Mouse (Mus musculus): Measurements from ENCODE around the gene Polr3gl. TPM values are rescaled to one million over a fixed set of nuclear protein-coding genes. Genes with fewer than 3 reads are reported as not detected.
A peak's percentile ranks its signal among the peaks of the same experiment; 100 is the strongest.

The Polr3gl gene
- total RNA-seq, 1 experiment from 2014 or later, result 87.4 TPM

DNA sequence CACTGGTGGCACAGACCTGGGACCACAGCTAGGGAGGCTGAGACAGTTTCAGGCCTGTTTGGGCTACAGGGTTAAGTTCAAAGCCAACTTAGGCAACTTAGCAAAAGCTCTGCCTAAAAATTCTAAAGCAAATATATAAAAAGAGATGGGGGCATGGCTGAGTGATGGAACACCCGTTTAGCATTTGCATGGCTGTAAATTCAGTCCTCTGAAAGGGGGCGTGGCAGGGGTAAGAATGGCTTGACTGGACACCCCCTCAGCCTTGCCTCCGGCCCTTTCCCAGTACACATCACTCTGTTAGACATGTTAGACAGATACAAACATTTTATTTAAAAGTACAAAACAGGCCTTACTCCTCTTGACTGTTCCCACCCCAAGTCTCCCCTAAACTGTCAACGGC lies 16.4 kb downstream of the Polr3gl start:
- ATAC-seq (replicated peaks in 1 of 2; ENCODE audit: insufficient read depth in 1 of 2, low FRiP score in 2 of 2, low TSS enrichment in 1 of 2, low read depth in 1 of 2, poor library complexity in 2 of 2, severe bottlenecking in 2 of 2), result no peak

DNA sequence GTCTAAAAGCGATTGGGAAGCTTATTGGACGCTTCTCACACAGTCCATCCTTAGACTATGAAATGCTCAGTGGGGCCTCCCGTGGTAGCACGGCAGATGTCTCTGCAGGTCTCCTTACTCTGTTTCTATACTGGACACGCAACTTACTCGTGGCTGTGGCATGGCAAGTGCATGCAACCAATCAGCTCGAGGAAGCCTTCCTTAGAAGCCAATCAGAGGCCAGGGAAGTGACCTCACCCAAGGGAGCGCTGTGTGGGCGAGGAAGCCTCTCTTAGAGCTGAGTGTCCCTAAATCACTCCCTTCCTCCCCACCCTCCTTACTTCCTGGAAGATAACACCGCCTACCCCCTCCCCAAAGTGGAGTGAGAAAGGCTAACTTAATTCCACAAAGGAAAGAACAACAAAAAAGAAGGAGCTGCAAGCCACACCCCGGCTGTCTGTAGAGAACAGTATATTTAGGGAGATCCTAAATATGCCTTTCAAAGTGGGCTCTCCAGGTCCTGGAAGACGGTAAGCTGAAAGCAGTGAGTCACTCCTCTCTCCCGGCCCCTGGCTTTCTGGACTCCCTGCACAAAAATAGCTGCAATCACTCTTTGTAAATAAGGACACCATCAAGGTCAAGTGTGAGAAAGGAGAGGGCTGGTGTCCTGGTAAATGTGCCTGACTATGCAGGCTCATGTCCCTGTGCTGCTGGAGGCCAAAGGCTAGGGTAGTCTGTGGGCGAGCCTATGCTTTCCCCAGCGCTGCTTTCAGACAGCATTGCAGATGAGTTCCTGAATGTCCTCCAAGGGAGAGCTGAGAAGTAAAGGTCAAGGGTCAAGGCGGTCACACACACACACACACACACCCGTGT lies 17.1 kb downstream of the Polr3gl start, which contains the start of gene Gm16253:
Gene Gm16253 (plus strand): TSS at position 295 of the 852 bp plus-strand sequence.
- ATAC-seq (replicated peaks in 1 of 2; ENCODE audit: insufficient read depth in 1 of 2, low FRiP score in 2 of 2, low TSS enrichment in 1 of 2, low read depth in 1 of 2, poor library complexity in 2 of 2, severe bottlenecking in 2 of 2), result peak; percentile 90 to 91

DNA sequence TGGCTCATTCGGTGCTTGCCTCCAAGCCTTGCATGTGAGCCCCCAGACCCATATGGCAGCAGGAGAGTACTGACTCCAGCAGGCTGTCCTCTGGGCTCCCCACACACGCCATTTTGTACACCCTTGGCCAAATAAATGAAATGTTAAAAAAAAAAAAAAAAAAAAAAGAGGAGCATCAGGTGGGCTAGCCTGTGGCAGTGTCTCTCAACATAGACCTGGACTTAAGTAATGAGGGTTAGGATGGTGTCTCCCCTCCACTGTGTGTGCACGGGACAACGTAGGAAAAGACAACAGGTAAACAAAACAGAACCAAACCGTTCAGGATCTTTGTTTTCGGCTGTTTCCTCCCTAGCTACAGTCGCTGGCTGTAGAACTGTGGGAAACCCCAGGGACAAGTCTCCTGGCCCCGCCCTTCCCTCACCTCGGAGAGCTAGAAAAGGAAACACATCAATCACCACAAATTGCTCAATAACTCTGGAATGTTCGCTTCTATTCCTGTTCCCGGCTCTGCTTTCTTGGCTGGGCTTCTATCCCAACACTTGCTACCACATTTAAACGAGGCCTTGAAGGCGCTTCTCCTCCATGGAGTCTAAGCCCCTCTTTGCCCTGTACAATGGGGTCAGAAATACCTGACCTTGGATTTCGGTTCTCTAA lies 17.8 kb downstream of the Polr3gl start:
- no peak; a peak in 1 of 4 replicates for ATAC-seq (replicated peaks in 1 of 2; ENCODE audit: insufficient read depth in 1 of 2, low FRiP score in 2 of 2, low TSS enrichment in 1 of 2, low read depth in 1 of 2, poor library complexity in 2 of 2, severe bottlenecking in 2 of 2)

GRCm38 (mm10) chr3:96575272-96575984 lies 18.6 kb downstream of the Polr3gl start:
- ATAC-seq (replicated peaks in 1 of 2; ENCODE audit: insufficient read depth in 1 of 2, low FRiP score in 2 of 2, low TSS enrichment in 1 of 2, low read depth in 1 of 2, poor library complexity in 2 of 2, severe bottlenecking in 2 of 2), result no peak

- no peak for ATAC-seq (replicated peaks in 1 of 2; ENCODE audit: insufficient read depth in 1 of 2, low FRiP score in 2 of 2, low TSS enrichment in 1 of 2, low read depth in 1 of 2, poor library complexity in 2 of 2, severe bottlenecking in 2 of 2)
These were observed 20.1 kb downstream of the Polr3gl start for GRCm38 (mm10) chr3:96573611-96574511.

DNA sequence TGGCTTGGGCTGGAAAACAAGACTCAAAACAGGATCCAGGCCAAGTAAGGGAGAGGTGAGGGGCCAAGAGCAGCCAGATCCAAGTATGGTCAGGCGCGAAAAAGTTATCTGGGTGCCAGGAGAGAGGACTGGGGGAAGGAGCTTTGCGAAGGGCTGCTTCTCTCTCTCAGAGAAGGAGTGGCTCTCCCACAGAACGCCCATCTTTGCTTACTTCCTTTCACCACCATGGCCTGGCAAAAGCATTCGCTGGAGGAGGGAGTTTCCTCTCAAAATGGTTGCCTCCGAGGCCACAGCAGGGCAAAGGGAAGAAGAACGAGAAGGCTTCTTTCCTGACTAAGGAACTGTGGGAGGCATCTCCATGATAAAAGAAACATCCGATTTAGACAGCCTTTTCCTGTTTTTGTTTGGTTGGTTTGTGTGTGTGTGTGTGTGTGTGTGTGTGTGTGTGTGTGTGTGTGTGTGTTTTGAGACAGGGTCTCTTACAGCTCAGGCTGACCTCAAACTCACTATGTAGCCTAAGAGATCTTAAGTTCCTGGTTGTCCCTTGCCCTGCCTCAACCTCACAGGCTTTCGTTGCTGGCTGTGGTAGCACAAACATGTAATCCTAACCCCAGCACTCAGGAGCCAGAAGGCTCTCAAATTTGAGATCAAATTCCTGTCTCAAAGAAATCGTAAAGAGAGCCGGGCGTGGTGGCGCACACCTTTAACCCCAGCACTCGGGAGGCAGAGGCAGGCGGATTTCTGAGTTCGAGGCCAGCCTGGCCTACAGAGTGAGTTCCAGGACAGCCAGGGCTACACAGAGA lies 21.9 kb downstream of the Polr3gl start:
- ATAC-seq (replicated peaks in 1 of 2; ENCODE audit: insufficient read depth in 1 of 2, low FRiP score in 2 of 2, low TSS enrichment in 1 of 2, low read depth in 1 of 2, poor library complexity in 2 of 2, severe bottlenecking in 2 of 2), result peak; percentile 23 to 26; a peak in 2 of 4 replicates

- ATAC-seq (replicated peaks in 1 of 2; ENCODE audit: insufficient read depth in 1 of 2, low FRiP score in 2 of 2, low TSS enrichment in 1 of 2, low read depth in 1 of 2, poor library complexity in 2 of 2, severe bottlenecking in 2 of 2), result no peak
These were observed 22.6 kb downstream of the Polr3gl start for GRCm38 (mm10) chr3:96571336-96571735.

GRCm38 (mm10) chr3:96570643-96571042 lies 23.3 kb downstream of the Polr3gl start:
- ATAC-seq (replicated peaks in 1 of 2; ENCODE audit: insufficient read depth in 1 of 2, low FRiP score in 2 of 2, low TSS enrichment in 1 of 2, low read depth in 1 of 2, poor library complexity in 2 of 2, severe bottlenecking in 2 of 2), result no peak

DNA sequence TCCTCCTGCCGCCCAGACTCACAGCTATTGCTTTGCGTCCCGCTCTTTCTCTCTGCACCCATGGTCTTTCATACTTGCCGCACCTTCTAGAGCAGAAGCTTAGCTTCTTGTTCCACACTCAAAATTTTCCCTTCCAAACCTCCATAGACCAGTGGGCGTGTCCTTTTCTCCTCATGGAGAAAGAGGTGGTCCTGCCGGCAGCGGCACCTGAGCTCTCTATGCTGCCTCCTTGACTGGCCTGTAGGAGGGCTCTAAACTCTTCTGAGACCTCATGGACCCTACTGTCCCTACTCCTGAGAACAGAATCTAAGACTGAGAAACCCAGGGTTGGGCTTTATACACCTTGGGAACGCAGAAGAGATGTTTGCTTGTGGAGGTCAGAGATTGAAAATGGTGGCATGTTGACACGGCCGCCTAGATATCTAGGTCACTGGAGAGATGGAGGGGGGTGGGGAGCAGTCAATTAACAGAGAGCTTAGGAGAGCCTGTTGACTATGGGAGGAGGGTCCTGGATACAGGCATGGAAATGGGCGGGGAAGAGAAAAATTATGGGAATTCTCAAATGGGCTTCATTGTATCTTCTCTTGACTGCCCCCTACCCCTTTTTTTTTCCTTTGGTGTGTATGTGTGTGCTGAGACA lies 23.9 kb downstream of the Polr3gl start:
- ATAC-seq (replicated peaks in 1 of 2; ENCODE audit: insufficient read depth in 1 of 2, low FRiP score in 2 of 2, low TSS enrichment in 1 of 2, low read depth in 1 of 2, poor library complexity in 2 of 2, severe bottlenecking in 2 of 2), result no peak

GRCm38 (mm10) chr3:96569506-96569905 lies 24.5 kb downstream of the Polr3gl start:
- ATAC-seq (replicated peaks in 1 of 2; ENCODE audit: insufficient read depth in 1 of 2, low FRiP score in 2 of 2, low TSS enrichment in 1 of 2, low read depth in 1 of 2, poor library complexity in 2 of 2, severe bottlenecking in 2 of 2), result no peak

GRCm38 (mm10) chr3:96568605-96569004 lies 25.4 kb downstream of the Polr3gl start:
- ATAC-seq (replicated peaks in 1 of 2; ENCODE audit: insufficient read depth in 1 of 2, low FRiP score in 2 of 2, low TSS enrichment in 1 of 2, low read depth in 1 of 2, poor library complexity in 2 of 2, severe bottlenecking in 2 of 2), result no peak

GRCm38 (mm10) chr3:96566661-96567450 lies 27.1 kb downstream of the Polr3gl start:
- ATAC-seq (replicated peaks in 1 of 2; ENCODE audit: insufficient read depth in 1 of 2, low FRiP score in 2 of 2, low TSS enrichment in 1 of 2, low read depth in 1 of 2, poor library complexity in 2 of 2, severe bottlenecking in 2 of 2), result no peak

DNA sequence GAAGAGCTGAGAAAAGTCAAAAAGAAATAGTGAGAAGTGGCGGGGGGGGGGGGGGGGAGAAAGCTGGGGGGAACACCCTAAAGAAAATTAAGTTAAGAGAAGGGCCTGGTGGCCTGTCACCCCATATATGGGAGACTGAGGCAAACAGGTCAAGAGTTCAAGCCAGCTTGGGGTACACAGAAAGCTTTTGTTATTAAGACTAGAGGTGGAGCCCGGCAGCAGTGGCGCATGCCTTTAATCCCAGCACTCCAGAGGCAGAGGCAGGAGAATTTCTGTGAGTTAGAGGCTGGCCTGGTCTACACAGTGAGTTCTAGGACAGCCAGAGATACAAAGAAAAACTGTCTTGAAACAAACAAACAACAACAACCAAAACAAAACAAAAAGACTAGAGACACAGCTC lies 28.9 kb downstream of the Polr3gl start:
- ATAC-seq (replicated peaks in 1 of 2; ENCODE audit: insufficient read depth in 1 of 2, low FRiP score in 2 of 2, low TSS enrichment in 1 of 2, low read depth in 1 of 2, poor library complexity in 2 of 2, severe bottlenecking in 2 of 2), result no peak

DNA sequence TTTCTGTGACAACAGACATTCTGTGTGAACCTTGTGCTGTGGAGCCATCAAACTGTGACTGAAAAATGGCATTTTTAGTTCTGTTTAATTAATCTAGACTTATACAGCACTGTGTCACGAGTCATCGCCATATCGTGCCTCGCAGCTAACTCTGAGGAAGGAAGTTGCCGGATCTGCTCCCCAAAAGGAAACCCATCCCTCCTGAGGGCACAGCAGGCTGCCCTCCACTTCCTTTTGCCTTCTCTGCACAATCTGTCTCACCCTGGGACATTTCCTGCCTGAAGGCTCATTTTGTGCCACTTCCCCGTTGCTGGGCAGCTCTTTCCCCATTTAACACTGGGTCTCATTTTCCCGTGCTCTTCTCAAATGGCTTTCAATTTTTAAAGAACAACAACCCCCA lies 29.3 kb downstream of the Polr3gl start:
- ATAC-seq (replicated peaks in 1 of 2; ENCODE audit: insufficient read depth in 1 of 2, low FRiP score in 2 of 2, low TSS enrichment in 1 of 2, low read depth in 1 of 2, poor library complexity in 2 of 2, severe bottlenecking in 2 of 2), result peak; percentile 79 to 91

- ATAC-seq (replicated peaks in 1 of 2; ENCODE audit: insufficient read depth in 1 of 2, low FRiP score in 2 of 2, low TSS enrichment in 1 of 2, low read depth in 1 of 2, poor library complexity in 2 of 2, severe bottlenecking in 2 of 2), result peak in 1 of 2 experiments; percentile 4; a peak in 1 of 4 replicates
These were observed 29.9 kb downstream of the Polr3gl start for GRCm38 (mm10) chr3:96563911-96564632.
